Mouse (Mus musculus) heart, adult 2 months (tissue): ENCODE measurements around the gene Sdf2.

Source experiments
- EP300 ChIP-seq: fragments of 200-500 bp; IDR thresholded peaks from 2 replicates; pipeline ENCODE4 v1.6.1; 2011; ENCODE audit warnings: low read depth, low read length, control low read depth; ENCODE audit not compliant: insufficient read depth
- POLR2A ChIP-seq: fragments of 200-500 bp; IDR thresholded peaks from 2 replicates; pipeline ENCODE4 v1.6.1; 2011; ENCODE audit warnings: mild to moderate bottlenecking, low read depth, low read length, control low read depth; ENCODE audit not compliant: insufficient read depth

- TF ChIP-seq POLR2A (no peak), EP300 (no peak)
These were observed 15.1 kb downstream of the Sdf2 start for GRCm38 (mm10) chr11:78260489-78261258.
